Mouse (Mus musculus) urinary bladder, postnatal 36 days (tissue): Measurements from ENCODE around the gene Golga4.

Experiments used
- DNase-seq, 2 experiments: peaks; one replicate each; pipeline ENCODE4 v3.0.0; 2022; ENCODE audit warnings: low spot score in 2 of 2, mixed read lengths in 1 of 2

The Golga4 gene

GRCm38 (mm10) chr9:118622376-118623166, 116.5 kb downstream of the Golga4 start:
- DNase-seq: peak in 1 of 2 experiments; percentile 41

DNA sequence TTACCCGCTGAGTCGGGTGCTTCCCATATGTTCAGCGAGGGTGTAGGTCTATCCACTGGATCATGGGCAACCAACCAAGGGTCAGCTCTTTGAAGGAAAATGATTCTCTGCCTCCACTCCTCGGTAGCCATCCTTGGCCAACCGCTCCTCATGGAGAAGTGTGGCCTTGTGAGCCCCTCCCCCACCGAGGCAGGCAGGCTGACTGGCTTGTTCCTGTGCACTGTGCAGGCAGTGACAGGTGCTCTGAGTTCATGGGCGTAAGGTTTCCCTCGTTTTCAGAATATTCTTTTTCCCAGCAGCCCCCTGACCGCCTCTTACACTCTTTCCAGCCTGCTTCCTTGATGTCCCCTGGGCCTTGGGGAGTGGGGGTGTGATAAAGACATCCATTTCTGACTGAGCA, 117.4 kb downstream of the Golga4 start:
- no peak for DNase-seq

GRCm38 (mm10) chr9:118624146-118624545, 118.1 kb downstream of the Golga4 start:
- DNase-seq: no peak

GRCm38 (mm10) chr9:118629763-118630379, 123.8 kb downstream of the Golga4 start:
- DNase-seq: no peak
